Mouse (Mus musculus): ENCODE measurements at regions not wholly inside any gene's neighbourhood (a gene's known extent, or its start where the extent isn't known, plus 50 kb on each side); places are given as distances from the start of the nearest gene placed in this dataset.
A peak's percentile ranks its signal among the peaks of the same experiment; 100 is the strongest.

GRCm38 (mm10) chr4:40537859-40538258 is 65.9 kb downstream of the Tmem215 start:
- no peak for DNase-seq (ENCODE audit: low read depth, low spot score)

GRCm38 (mm10) chr4:40543085-40544048 is 71.4 kb downstream of the Tmem215 start:
- no peak for DNase-seq (ENCODE audit: low read depth, low spot score)

GRCm38 (mm10) chr4:40544056-40544455 is 72.1 kb downstream of the Tmem215 start:
- peak; percentile 34 for DNase-seq (ENCODE audit: low read depth, low spot score)

GRCm38 (mm10) chr4:40544806-40545205 is 72.8 kb downstream of the Tmem215 start:
- no peak for DNase-seq (ENCODE audit: low read depth, low spot score)

GRCm38 (mm10) chr4:40545700-40546099 is 73.7 kb downstream of the Tmem215 start:
- no peak for DNase-seq (ENCODE audit: low read depth, low spot score)

GRCm38 (mm10) chr4:40559824-40560223 is 87.8 kb downstream of the Tmem215 start:
- DNase-seq (ENCODE audit: low read depth, low spot score), result peak; percentile 40

- DNase-seq (ENCODE audit: low read depth, low spot score), result no peak
Measured at GRCm38 (mm10) chr4:40573300-40573699, 101.3 kb downstream of the Tmem215 start.

GRCm38 (mm10) chr4:40575951-40576350 is 104.0 kb downstream of the Tmem215 start:
- no peak for DNase-seq (ENCODE audit: low read depth, low spot score)

GRCm38 (mm10) chr4:40584436-40584835 is 112.5 kb downstream of the Tmem215 start:
- DNase-seq (ENCODE audit: low read depth, low spot score), result no peak

GRCm38 (mm10) chr4:40584940-40585571 is 113.1 kb downstream of the Tmem215 start:
- DNase-seq (ENCODE audit: low read depth, low spot score), result no peak

- DNase-seq (ENCODE audit: low read depth, low spot score), result no peak
Measured at GRCm38 (mm10) chr4:40586045-40586444, 114.1 kb downstream of the Tmem215 start.

GRCm38 (mm10) chr4:40587254-40587653 is 115.3 kb downstream of the Tmem215 start:
- DNase-seq (ENCODE audit: low read depth, low spot score), result no peak

- no peak for DNase-seq (ENCODE audit: low read depth, low spot score)
Measured at GRCm38 (mm10) chr4:40593806-40594205, 109.2 kb downstream of the Aptx start.

- DNase-seq (ENCODE audit: low read depth, low spot score), result no peak
Measured at GRCm38 (mm10) chr4:40625024-40625423, 78.0 kb downstream of the Aptx start.

GRCm38 (mm10) chr4:40625911-40626310 is 77.1 kb downstream of the Aptx start:
- DNase-seq (ENCODE audit: low read depth, low spot score), result no peak
